In genomic region chr5:22548556-22549161, GRCm38 (mm10) we compare ENCODE assay signal across 8 mouse cellular contexts. TPM values are rescaled to one million over a fixed set of nuclear protein-coding genes. Genes with fewer than 3 reads are reported as not detected.
A peak's percentile ranks its signal among the peaks of the same experiment; 100 is the strongest.
DNase-seq lines count a peak whose midpoint lies in the region; ATAC-seq lines count a peak whose summit lies in the region.
"Had no signal": no experiment of that assay in that cellular context is flagged by ENCODE, and none has a peak within 500 bp of the region (broad histone marks: within the 10 kb centered on the region; RNA-seq: fewer than 3 reads in every experiment).

No protein-coding gene starts in this region.

- H3K27ac ChIP-seq in midbrain, embryonic 10.5 days (replicated peaks): no peak overlapping the region
- H3K27ac ChIP-seq in midbrain, embryonic 16.5 days (ENCODE audit: low read length): no peak overlapping the region
- no peak overlapping the region for H3K27ac ChIP-seq in hindbrain, embryonic 14.5 days
- H3K27ac ChIP-seq in stomach, embryonic 15.5 days: no peak overlapping the region

- peaks cover 36% of the 10 kb centered on the region for H3K36me3 ChIP-seq in midbrain, embryonic 10.5 days
- H3K36me3 ChIP-seq in midbrain, embryonic 16.5 days (ENCODE audit: control insufficient read depth, insufficient read depth, low read length): peaks cover 13% of the 10 kb centered on the region; the same call in 1 of the 2 replicates
- peaks cover 30% of the 10 kb centered on the region for H3K36me3 ChIP-seq in hindbrain, embryonic 14.5 days (replicated peaks; ENCODE audit: control insufficient read depth, insufficient read depth)
- H3K36me3 ChIP-seq in stomach, embryonic 15.5 days: 0 out of 2 replicates have a peak, but pooled peaks cover 12% of the 10 kb centered on the region

- 90% methylated on average over 6 of the region's 6 CpGs for WGBS in midbrain, embryonic 10.5 days
- 89% methylated on average over 6 of the region's 6 CpGs for WGBS in midbrain, embryonic 16.5 days
- WGBS in hindbrain, embryonic 14.5 days: 74% methylated on average over 6 of the region's 6 CpGs
- WGBS in stomach, embryonic 15.5 days: 49% methylated on average over 6 of the region's 6 CpGs

- H3K4me2 ChIP-seq in midbrain, embryonic 16.5 days (ENCODE audit: low read length): no peak overlapping the region
- H3K4me2 ChIP-seq in hindbrain, embryonic 14.5 days (replicated peaks): peak overlapping the region; percentile 90
- 0 out of 2 replicates have a peak overlapping the region, but pooled peaks have one; percentile 62 for H3K4me2 ChIP-seq in stomach, embryonic 15.5 days

- H3K4me3 ChIP-seq in midbrain, embryonic 10.5 days: peak overlapping the region; percentile 80
- no peak overlapping the region for H3K4me3 ChIP-seq in midbrain, embryonic 16.5 days (ENCODE audit: low read depth, low read length)
- H3K4me3 ChIP-seq in hindbrain, embryonic 14.5 days (replicated peaks; ENCODE audit: low read length): no peak overlapping the region
- H3K4me3 ChIP-seq in stomach, embryonic 15.5 days (replicated peaks): no peak overlapping the region

- DNase-seq in midbrain, embryonic 10.5 days (ENCODE audit: low spot score): no peak
- no peak for DNase-seq in hindbrain, embryonic 14.5 days (ENCODE audit: low spot score)
- DNase-seq in kidney, postnatal 36 days: peak; percentile 48 to 66
- no peak for DNase-seq in lung, postnatal 25 days (ENCODE audit: low spot score)
- no peak for DNase-seq in adrenal gland, postnatal 14 days
- DNase-seq: lung, postnatal 10 days had no signal

- H3K9me3 ChIP-seq in midbrain, embryonic 10.5 days (replicated peaks): no peaks in the 10 kb centered on the region
- H3K9me3 ChIP-seq in midbrain, embryonic 16.5 days (replicated peaks; ENCODE audit: control insufficient read depth, low read length, poor library complexity, severe bottlenecking): no peaks in the 10 kb centered on the region
- no peaks in the 10 kb centered on the region for H3K9me3 ChIP-seq in hindbrain, embryonic 14.5 days (ENCODE audit: control insufficient read depth, low read length)
- H3K9me3 ChIP-seq in stomach, embryonic 15.5 days: no peaks in the 10 kb centered on the region

- ATAC-seq in midbrain, embryonic 16.5 days: no peak
- no peak for ATAC-seq in hindbrain, embryonic 14.5 days (ENCODE audit: low FRiP score)
- ATAC-seq in stomach, embryonic 15.5 days (ENCODE audit: insufficient read depth, low FRiP score, low read depth): no peak

- no peaks in the 10 kb centered on the region for H3K27me3 ChIP-seq in midbrain, embryonic 10.5 days (ENCODE audit: low read depth, poor library complexity, severe bottlenecking)
- H3K27me3 ChIP-seq in midbrain, embryonic 16.5 days (ENCODE audit: control insufficient read depth, insufficient read depth, low read depth, low read length): no peaks in the 10 kb centered on the region
- no peaks in the 10 kb centered on the region for H3K27me3 ChIP-seq in hindbrain, embryonic 14.5 days (ENCODE audit: control insufficient read depth, insufficient read depth, low read length)
- no peaks in the 10 kb centered on the region for H3K27me3 ChIP-seq in stomach, embryonic 15.5 days (replicated peaks)

- H3K4me1 ChIP-seq in midbrain, embryonic 10.5 days: peaks cover 12% of the 10 kb centered on the region
- peaks cover 8% of the 10 kb centered on the region for H3K4me1 ChIP-seq in midbrain, embryonic 16.5 days (ENCODE audit: control insufficient read depth, insufficient read depth, low read length)
- H3K4me1 ChIP-seq in hindbrain, embryonic 14.5 days (replicated peaks; ENCODE audit: control insufficient read depth, insufficient read depth, low read length): peaks cover 13% of the 10 kb centered on the region; the same call in 1 of the 2 replicates
- H3K4me1 ChIP-seq in stomach, embryonic 15.5 days: 0 out of 2 replicates have a peak, but pooled peaks cover 6% of the 10 kb centered on the region

- H3K9ac ChIP-seq in midbrain, embryonic 16.5 days (ENCODE audit: low read depth, low read length): no peak overlapping the region
- no peak overlapping the region for H3K9ac ChIP-seq in hindbrain, embryonic 14.5 days
- no peak overlapping the region for H3K9ac ChIP-seq in stomach, embryonic 15.5 days

RNA-seq across cellular contexts. Expression of gene Orc5, which starts 1.6 kb away (rescaled TPM):
- polyA plus RNA-seq in midbrain, embryonic 10.5 days (2016; fragmentation: Nextera tagmentation; extraction: Ambion mirVana): 51.1 and 52.3 TPM in 2 replicates
- 34.2 and 39.3 TPM in 2 replicates for polyA plus RNA-seq in midbrain, embryonic 16.5 days (2015; fragmentation: Nextera tagmentation; extraction: Ambion mirVana)
- polyA plus RNA-seq in hindbrain, embryonic 14.5 days (2014; fragmentation: Nextera tagmentation; extraction: Ambion mirVana): 35.9 and 39.4 TPM in 2 replicates
- polyA plus RNA-seq in stomach, embryonic 15.5 days (2015; fragmentation: Nextera tagmentation; extraction: Ambion mirVana): 38.6 and 41.2 TPM in 2 replicates
- total RNA-seq in adrenal gland, postnatal 14 days (2021): 17.9 and 20.4 TPM in 2 replicates

Comparison
In these comparisons a context has a peak if more than half of its experiments do, and no peak if none do; other contexts are left out.
1. DNase-seq: peak in kidney, postnatal 36 days (2 of 2); none in midbrain, embryonic 10.5 days (single experiment), hindbrain, embryonic 14.5 days (single experiment), lung, postnatal 25 days (single experiment) and adrenal gland, postnatal 14 days (single experiment).